Mouse (Mus musculus) MEL (cell line): ENCODE results near the gene Cyfip1. TPM values are rescaled to one million over a fixed set of nuclear protein-coding genes. Genes with fewer than 3 reads are reported as not detected.

ENCODE experiments used
- DNase-seq: peaks from one replicate; pipeline ENCODE4 v3.0.0; 2011; ENCODE audit warnings: low read depth, low spot score
- H3K27ac ChIP-seq: 2 replicates; pipeline ENCODE4 v1.5.1; 2012; ENCODE audit warnings: low read depth, mild to moderate bottlenecking, control low read depth, low read length, moderate library complexity; ENCODE audit not compliant: control insufficient read depth
- H3K27me3 ChIP-seq, 2 experiments: fragments of 150-350 bp in 1 of 2; sonication (generic) in 1 of 2; 2 replicates each; pipeline ENCODE4 v1.6.1; 2012; ENCODE audit warnings: low read length in 2 of 2, mild to moderate bottlenecking in 2 of 2, improper control_type of control experiment in 1 of 2, moderate library complexity in 1 of 2; ENCODE audit not compliant: insufficient read depth in 2 of 2, control insufficient read depth in 1 of 2
- H3K36me3 ChIP-seq, 2 experiments: 2 replicates each; pipeline ENCODE4 v1.6.1; 2012 to 2014; ENCODE audit warnings: low read length in 2 of 2, improper control_type of control experiment in 1 of 2, inconsistent platforms in 1 of 2, mild to moderate bottlenecking in 1 of 2; ENCODE audit not compliant: insufficient read depth in 2 of 2, control insufficient read depth in 1 of 2
- H3K4me1 ChIP-seq, 2 experiments: fragments of 150-350 bp in 1 of 2; sonication (generic) in 1 of 2; 2 replicates each; pipeline ENCODE4 v1.6.1; 2012; ENCODE audit warnings: low read length in 2 of 2, improper control_type of control experiment in 1 of 2, mild to moderate bottlenecking in 1 of 2; ENCODE audit not compliant: insufficient read depth in 2 of 2, control insufficient read depth in 1 of 2
- H3K4me3 ChIP-seq, 2 experiments: fragments of 150-350 bp in 1 of 2; sonication (generic) in 1 of 2; 2 replicates each; pipeline ENCODE4 v1.5.1; 2012; ENCODE audit warnings: low read depth in 2 of 2, low read length in 2 of 2, mild to moderate bottlenecking in 2 of 2, moderate library complexity in 2 of 2, control low read depth in 1 of 2, improper control_type of control experiment in 1 of 2; ENCODE audit not compliant: control insufficient read depth in 1 of 2, insufficient read depth in 1 of 2
- H3K79me2 ChIP-seq: 2 replicates; pipeline ENCODE4 v1.6.1; 2012; ENCODE audit warnings: mild to moderate bottlenecking, low read length, moderate library complexity; ENCODE audit not compliant: control insufficient read depth, poor library complexity, insufficient read depth
- H3K9ac ChIP-seq: 2 replicates; pipeline ENCODE4 v1.6.1; 2012; ENCODE audit warnings: low read depth, mild to moderate bottlenecking, control low read depth, low read length, moderate library complexity; ENCODE audit not compliant: control insufficient read depth, poor library complexity, severe bottlenecking
- H3K9me3 ChIP-seq: fragments of 150-350 bp; sonication (generic); replicated peaks from 2 replicates; pipeline ENCODE4 v1.6.1; 2012; ENCODE audit warnings: mild to moderate bottlenecking, low read length, improper control_type of control experiment, moderate library complexity; ENCODE audit not compliant: insufficient read depth
- BHLHE40 ChIP-seq: IDR thresholded peaks from 2 replicates; pipeline ENCODE4 v1.6.1; 2012; ENCODE audit warnings: low read depth, mild to moderate bottlenecking, inconsistent platforms, low read length, improper control_type of control experiment, borderline replicate concordance
- CHD1 ChIP-seq: IDR thresholded peaks from 2 replicates; pipeline ENCODE4 v1.6.1; 2012; ENCODE audit warnings: low read depth, mild to moderate bottlenecking, inconsistent platforms, low read length, improper control_type of control experiment
- CHD2 ChIP-seq: IDR thresholded peaks from 2 replicates; pipeline ENCODE4 v1.6.1; 2011; ENCODE audit warnings: low read length, improper control_type of control experiment
- ELF1 ChIP-seq: IDR thresholded peaks from 2 replicates; pipeline ENCODE4 v1.6.1; 2014; ENCODE audit warnings: low read depth, mild to moderate bottlenecking, inconsistent platforms, low read length, improper control_type of control experiment, moderate library complexity
- ETS1 ChIP-seq: IDR thresholded peaks from 2 replicates; pipeline ENCODE4 v1.6.1; 2012; ENCODE audit warnings: low read depth, mild to moderate bottlenecking, inconsistent platforms, low read length, improper control_type of control experiment, moderate library complexity
- GABPA ChIP-seq: IDR thresholded peaks from 2 replicates; pipeline ENCODE4 v1.6.1; 2012; ENCODE audit warnings: low read depth, mild to moderate bottlenecking, inconsistent platforms, low read length, improper control_type of control experiment, moderate library complexity
- JUND ChIP-seq: IDR thresholded peaks from 2 replicates; pipeline ENCODE4 v1.6.1; 2011; ENCODE audit warnings: low read depth, mild to moderate bottlenecking, improper control_type of control experiment, low read length
- MAFK ChIP-seq: IDR thresholded peaks from 2 replicates; pipeline ENCODE4 v1.6.1; 2011; ENCODE audit warnings: low read depth, mild to moderate bottlenecking, low read length, improper control_type of control experiment, borderline replicate concordance
- MAX ChIP-seq: IDR thresholded peaks from 2 replicates; pipeline ENCODE4 v1.6.1; 2011; ENCODE audit warnings: low read length, improper control_type of control experiment
- MAZ ChIP-seq: IDR thresholded peaks from 2 replicates; pipeline ENCODE4 v1.6.1; 2012; ENCODE audit warnings: low read depth, mild to moderate bottlenecking, inconsistent platforms, low read length, improper control_type of control experiment
- MEF2A ChIP-seq: IDR thresholded peaks from 2 replicates; pipeline ENCODE4 v1.6.1; 2014; ENCODE audit warnings: low read depth, mild to moderate bottlenecking, inconsistent platforms, low read length, improper control_type of control experiment; ENCODE audit not compliant: poor library complexity, insufficient replicate concordance, severe bottlenecking; ENCODE audit errors: extremely low read depth
- MXI1 ChIP-seq: IDR thresholded peaks from 2 replicates; pipeline ENCODE4 v1.6.1; 2011; ENCODE audit warnings: mild to moderate bottlenecking, low read depth, low read length, improper control_type of control experiment
- NELFE ChIP-seq: IDR thresholded peaks from 2 replicates; pipeline ENCODE4 v1.6.1; 2011; ENCODE audit warnings: low read depth, low read length, improper control_type of control experiment
- NRF1 ChIP-seq: IDR thresholded peaks from 2 replicates; pipeline ENCODE4 v1.6.1; 2014; ENCODE audit warnings: low read depth, mild to moderate bottlenecking, inconsistent platforms, low read length, improper control_type of control experiment, moderate library complexity; ENCODE audit not compliant: poor library complexity, insufficient read depth, severe bottlenecking
- POLR2A ChIP-seq, 2 experiments: IDR thresholded peaks; 2 replicates each; pipeline ENCODE4 v1.6.1; 2011 to 2012; ENCODE audit warnings: low read length in 2 of 2, mild to moderate bottlenecking in 2 of 2, control low read depth in 1 of 2, improper control_type of control experiment in 1 of 2, low read depth in 1 of 2, moderate library complexity in 1 of 2; ENCODE audit not compliant: control insufficient read depth in 1 of 2, insufficient read depth in 1 of 2, poor library complexity in 1 of 2
- POLR2AphosphoS2 ChIP-seq: IDR thresholded peaks from 2 replicates; pipeline ENCODE4 v1.6.1; 2011; ENCODE audit warnings: low read length, improper control_type of control experiment
- RAD21 ChIP-seq: IDR thresholded peaks from 2 replicates; pipeline ENCODE4 v1.6.1; 2011; ENCODE audit warnings: mild to moderate bottlenecking, low read depth, low read length, improper control_type of control experiment
- SIN3A ChIP-seq: IDR thresholded peaks from 2 replicates; pipeline ENCODE4 v1.6.1; 2012; ENCODE audit warnings: low read length, improper control_type of control experiment, inconsistent platforms
- SMC3 ChIP-seq: IDR thresholded peaks from 2 replicates; pipeline ENCODE4 v1.6.1; 2011; ENCODE audit warnings: low read depth, low read length, improper control_type of control experiment
- TBP ChIP-seq: IDR thresholded peaks from 2 replicates; pipeline ENCODE4 v1.8.0; 2011; ENCODE audit warnings: low read depth, low read length, improper control_type of control experiment
- TCF12 ChIP-seq: IDR thresholded peaks from 2 replicates; pipeline ENCODE4 v1.6.1; 2014; ENCODE audit warnings: low read depth, mild to moderate bottlenecking, inconsistent platforms, low read length, improper control_type of control experiment, moderate library complexity
- UBTF ChIP-seq: IDR thresholded peaks from 2 replicates; pipeline ENCODE4 v1.6.1; 2012; ENCODE audit warnings: low read depth, mild to moderate bottlenecking, inconsistent platforms, low read length, improper control_type of control experiment, moderate library complexity, borderline replicate concordance; ENCODE audit not compliant: insufficient read depth
- USF1 ChIP-seq: IDR thresholded peaks from 2 replicates; pipeline ENCODE4 v1.6.1; 2014; ENCODE audit warnings: low read depth, mild to moderate bottlenecking, inconsistent platforms, low read length, improper control_type of control experiment, moderate library complexity
- USF2 ChIP-seq, 2 experiments: IDR thresholded peaks; 2 replicates each; pipeline ENCODE4 v1.6.1; 2011 to 2012; ENCODE audit warnings: improper control_type of control experiment in 2 of 2, low read length in 2 of 2, borderline replicate concordance in 1 of 2, inconsistent platforms in 1 of 2, low read depth in 1 of 2, mild to moderate bottlenecking in 1 of 2; ENCODE audit not compliant: insufficient read depth in 1 of 2
- ZKSCAN1 ChIP-seq: IDR thresholded peaks from 2 replicates; pipeline ENCODE4 v1.6.1; 2012; ENCODE audit warnings: low read depth, mild to moderate bottlenecking, inconsistent platforms, low read length, improper control_type of control experiment, moderate library complexity
- ZNF384 ChIP-seq: IDR thresholded peaks from 2 replicates; pipeline ENCODE4 v1.6.1; 2012; ENCODE audit warnings: low read depth, mild to moderate bottlenecking, inconsistent platforms, low read length, improper control_type of control experiment
- polyA plus RNA-seq, 2 experiments: library from polyadenylated mRNA; stranded (reverse) in 1 of 2; unstranded in 1 of 2; fragments of >175 nt in 1 of 2; fragments of >200 nt in 1 of 2; gene quantifications; 2 replicates each; pipeline versions ENCODE4 v1.2.1 to v1.2.4; 2012; ENCODE audit warnings: low replicate concordance in 2 of 2, low read depth in 1 of 2; ENCODE audit not compliant: insufficient read length in 2 of 2, insufficient read depth in 1 of 2, missing spikeins in 1 of 2
- total RNA-seq: library from RNA; depleted of rRNA; stranded (reverse); fragments of 300-350 nt; gene quantifications from 2 replicates; pipeline ENCODE4 v1.2.3, GENCODE M21; 2012

Gene Cyfip1
- total and polyA plus RNA-seq, 3 experiments, result 18.3 to 124 (median 27.6) TPM

DNA sequence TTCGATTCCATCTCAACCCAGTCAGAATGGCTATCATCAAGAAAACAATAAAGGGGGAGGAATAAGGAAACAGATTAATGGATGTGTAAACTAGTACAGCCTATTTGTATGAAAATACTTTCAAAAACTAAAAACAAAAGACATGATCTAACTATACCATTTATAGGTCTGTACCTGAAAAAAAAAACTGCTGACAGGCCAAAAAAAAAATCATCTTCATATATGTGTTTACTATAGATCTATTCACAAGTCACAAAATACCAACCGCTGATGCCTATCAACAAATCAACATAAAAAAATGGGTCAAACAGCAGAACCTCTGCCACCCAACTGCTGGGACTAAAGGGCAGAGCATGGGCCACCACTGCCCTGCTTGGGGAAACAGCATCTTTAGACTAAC, 114.5 kb downstream of the Cyfip1 start:
- no peak overlapping the region for H3K4me3 ChIP-seq
- DNase-seq, result no peak
- no peak overlapping the region for H3K27ac ChIP-seq
- no peaks in the 10 kb centered on the region for H3K9me3 ChIP-seq
- H3K9ac ChIP-seq, result no peak overlapping the region
- TF ChIP-seq TBP, result no peak
- no peak for TF ChIP-seq SIN3A
- no peak for TF ChIP-seq POLR2AphosphoS2
- TF ChIP-seq, all 39 proteins: peak for 0
- peaks cover 0 to 36% of the 10 kb centered on the region in 2 experiments; a peak in 3 of 4 replicates for H3K36me3 ChIP-seq
- H3K79me2 ChIP-seq, result peaks cover 34% of the 10 kb centered on the region
- H3K4me1 ChIP-seq, result peaks cover 0 to 7% of the 10 kb centered on the region in 2 experiments; a peak in 3 of 4 replicates
- H3K27me3 ChIP-seq, result no peaks in the 10 kb centered on the region

DNA sequence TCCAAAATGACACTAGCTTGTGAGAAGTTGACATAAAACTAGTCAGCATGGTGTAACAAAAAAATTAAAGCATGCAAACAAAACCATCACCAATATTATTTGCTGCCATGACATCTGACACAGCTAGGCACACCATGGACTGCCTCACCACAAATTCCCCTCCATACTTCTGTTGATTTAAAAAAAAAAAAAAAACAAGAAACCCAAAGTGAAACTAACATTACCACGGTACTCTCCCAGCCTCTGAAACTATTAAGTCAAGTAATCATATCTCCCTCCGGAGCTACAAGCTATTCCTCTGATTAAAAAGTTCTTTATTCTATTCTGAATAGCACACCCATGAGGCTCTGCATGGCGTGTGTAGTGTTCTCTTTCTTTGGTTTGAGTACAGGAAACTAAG, 115.6 kb downstream of the Cyfip1 start:
- no peaks in the 10 kb centered on the region for H3K9me3 ChIP-seq
- H3K4me1 ChIP-seq, result peaks cover 2 to 8% of the 10 kb centered on the region in 2 experiments; a peak in 3 of 4 replicates
- H3K27me3 ChIP-seq, result no peaks in the 10 kb centered on the region
- H3K79me2 ChIP-seq, result peaks cover 39% of the 10 kb centered on the region
- DNase-seq, result no peak
- H3K9ac ChIP-seq, result no peak overlapping the region
- no peak overlapping the region for H3K27ac ChIP-seq
- TF ChIP-seq POLR2A (IDR thresholded peaks at IDR 0.05; ENCODE audit: control insufficient read depth in 1 of 2, insufficient read depth in 1 of 2, low read depth in 1 of 2, low read length in 2 of 2, poor library complexity in 1 of 2) (no peak), JUND (no peak), CHD2 (no peak), CHD1 (no peak), POLR2AphosphoS2 (no peak), NELFE (no peak), TBP (no peak), MAX (no peak), RAD21 (no peak), UBTF (no peak), SMC3 (no peak), ELF1 (no peak), MAZ (no peak), MAFK (no peak), TCF12 (no peak), MXI1 (no peak)
- peaks cover 0 to 37% of the 10 kb centered on the region in 2 experiments; a peak in 3 of 4 replicates for H3K36me3 ChIP-seq
- H3K4me3 ChIP-seq, result no peak overlapping the region

- H3K36me3 ChIP-seq, result peaks cover 0 to 39% of the 10 kb centered on the region in 2 experiments; a peak in 3 of 4 replicates
- DNase-seq, result no peak
- no peak overlapping the region for H3K4me3 ChIP-seq
- peaks cover 41% of the 10 kb centered on the region for H3K79me2 ChIP-seq
- H3K9ac ChIP-seq, result no peak overlapping the region
- H3K27ac ChIP-seq, result no peak overlapping the region
- no peaks in the 10 kb centered on the region for H3K9me3 ChIP-seq
- peaks cover 2 to 8% of the 10 kb centered on the region in 2 experiments; a peak in 3 of 4 replicates for H3K4me1 ChIP-seq
- no peaks in the 10 kb centered on the region for H3K27me3 ChIP-seq
- no peak for TF ChIP-seq CHD2
- no peak for TF ChIP-seq TBP
- no peak for TF ChIP-seq ZKSCAN1
- TF ChIP-seq USF1, result no peak
- TF ChIP-seq ELF1, result no peak
- no peak for TF ChIP-seq BHLHE40
- no peak for TF ChIP-seq CHD1
- TF ChIP-seq ZNF384, result no peak
- TF ChIP-seq GABPA, result no peak
- no peak for TF ChIP-seq NRF1
- no peak for TF ChIP-seq MEF2A
- TF ChIP-seq ETS1, result no peak
- TF ChIP-seq MAFK, result no peak
- TF ChIP-seq USF2 (IDR thresholded peaks at IDR 0.05; ENCODE audit: borderline replicate concordance in 1 of 2, insufficient read depth in 1 of 2, low read depth in 1 of 2, low read length in 2 of 2), result no peak
Observed at GRCm38 (mm10) chr7:55957916-55958315, 116.4 kb downstream of the Cyfip1 start.
